Mouse (Mus musculus): ENCODE results near the gene Tmem178b. TPM values are rescaled to one million over a fixed set of nuclear protein-coding genes. Genes with fewer than 3 reads are reported as not detected.

Tmem178b gene
- polyA plus RNA-seq, 1 experiment from 2014 or later = 0.24 TPM

- Histone ChIP-seq H3K9me3 (replicated peaks; ENCODE audit: control insufficient read depth, low read length) (no peaks in the 10 kb centered on the region), H3K36me3 (ENCODE audit: control insufficient read depth, insufficient read depth) (no peaks in the 10 kb centered on the region), H3K27me3 (ENCODE audit: control insufficient read depth, insufficient read depth, low read length) (no peaks in the 10 kb centered on the region), H3K4me2 (ENCODE audit: low read depth, low read length) (no peak overlapping the region), H3K27ac (ENCODE audit: low read length) (no peak overlapping the region), H3K9ac (ENCODE audit: low read length) (no peak overlapping the region), H3K4me1 (ENCODE audit: control insufficient read depth, insufficient read depth, low read length) (no peaks in the 10 kb centered on the region), H3K4me3 (ENCODE audit: low read length) (no peak overlapping the region)
- no peak for ATAC-seq (replicated peaks; ENCODE audit: extremely low read depth, insufficient read depth, low FRiP score)
- 64% methylated on average over 5 of the region's 5 CpGs for WGBS
These were observed 72.8 kb downstream of the Tmem178b start for GRCm38 (mm10) chr6:39945670-39946440.

GRCm38 (mm10) chr6:39946601-39947000 is 73.5 kb downstream of the Tmem178b start:
- Histone ChIP-seq H3K27me3 (ENCODE audit: control insufficient read depth, insufficient read depth, low read length) (no peaks in the 10 kb centered on the region), H3K4me1 (ENCODE audit: control insufficient read depth, insufficient read depth, low read length) (no peaks in the 10 kb centered on the region), H3K36me3 (ENCODE audit: control insufficient read depth, insufficient read depth) (no peaks in the 10 kb centered on the region), H3K9me3 (replicated peaks; ENCODE audit: control insufficient read depth, low read length) (no peaks in the 10 kb centered on the region), H3K4me2 (ENCODE audit: low read depth, low read length) (no peak overlapping the region), H3K27ac (ENCODE audit: low read length) (no peak overlapping the region), H3K9ac (ENCODE audit: low read length) (no peak overlapping the region), H3K4me3 (ENCODE audit: low read length) (no peak overlapping the region)
- no peak for ATAC-seq (replicated peaks; ENCODE audit: extremely low read depth, insufficient read depth, low FRiP score)
- WGBS = 54% methylated on average over 4 of the region's 4 CpGs

- 74% methylated on average over 5 of the region's 5 CpGs for WGBS
- ATAC-seq (replicated peaks; ENCODE audit: extremely low read depth, insufficient read depth, low FRiP score) = no peak
- H3K9me3 ChIP-seq (replicated peaks; ENCODE audit: control insufficient read depth, low read length) = no peaks in the 10 kb centered on the region
These were observed 80.9 kb downstream of the Tmem178b start for GRCm38 (mm10) chr6:39953951-39954350.

GRCm38 (mm10) chr6:39955211-39955610 is 82.1 kb downstream of the Tmem178b start:
- no peaks in the 10 kb centered on the region for H3K4me1 ChIP-seq (ENCODE audit: control insufficient read depth, insufficient read depth, low read length)
- no peaks in the 10 kb centered on the region for H3K9me3 ChIP-seq (replicated peaks; ENCODE audit: control insufficient read depth, low read length)
- no peaks in the 10 kb centered on the region for H3K36me3 ChIP-seq (ENCODE audit: control insufficient read depth, insufficient read depth)
- no peak overlapping the region for H3K27ac ChIP-seq (ENCODE audit: low read length)
- H3K4me3 ChIP-seq (ENCODE audit: low read length) = no peak overlapping the region
- H3K9ac ChIP-seq (ENCODE audit: low read length) = no peak overlapping the region
- ATAC-seq (replicated peaks; ENCODE audit: extremely low read depth, insufficient read depth, low FRiP score) = no peak
- no peak overlapping the region for H3K4me2 ChIP-seq (ENCODE audit: low read depth, low read length)
- no peaks in the 10 kb centered on the region for H3K27me3 ChIP-seq (ENCODE audit: control insufficient read depth, insufficient read depth, low read length)
- 85% methylated on average over 2 of the region's 2 CpGs for WGBS

More at GRCm38 (mm10) chr6:39953951-39954350, 80.9 kb downstream of the Tmem178b start:
- Histone ChIP-seq H3K9ac (ENCODE audit: low read length) (no peak overlapping the region), H3K27ac (ENCODE audit: low read length) (no peak overlapping the region), H3K4me2 (ENCODE audit: low read depth, low read length) (no peak overlapping the region), H3K4me3 (ENCODE audit: low read length) (no peak overlapping the region), H3K36me3 (ENCODE audit: control insufficient read depth, insufficient read depth) (no peaks in the 10 kb centered on the region), H3K4me1 (ENCODE audit: control insufficient read depth, insufficient read depth, low read length) (no peaks in the 10 kb centered on the region), H3K27me3 (ENCODE audit: control insufficient read depth, insufficient read depth, low read length) (no peaks in the 10 kb centered on the region)

GRCm38 (mm10) chr6:39964606-39965005 is 91.5 kb downstream of the Tmem178b start:
- Histone ChIP-seq H3K4me3 (ENCODE audit: low read length) (no peak overlapping the region), H3K36me3 (ENCODE audit: control insufficient read depth, insufficient read depth) (no peaks in the 10 kb centered on the region), H3K4me1 (ENCODE audit: control insufficient read depth, insufficient read depth, low read length) (no peaks in the 10 kb centered on the region), H3K9me3 (replicated peaks; ENCODE audit: control insufficient read depth, low read length) (no peaks in the 10 kb centered on the region), H3K27ac (ENCODE audit: low read length) (no peak overlapping the region), H3K4me2 (ENCODE audit: low read depth, low read length) (no peak overlapping the region), H3K9ac (ENCODE audit: low read length) (no peak overlapping the region), H3K27me3 (ENCODE audit: control insufficient read depth, insufficient read depth, low read length) (no peaks in the 10 kb centered on the region)
- 58% methylated on average over 4 of the region's 4 CpGs for WGBS
- no peak for ATAC-seq (replicated peaks; ENCODE audit: extremely low read depth, insufficient read depth, low FRiP score)

GRCm38 (mm10) chr6:39970281-39970680 is 97.2 kb downstream of the Tmem178b start:
- H3K9ac ChIP-seq (ENCODE audit: low read length) = no peak overlapping the region
- H3K36me3 ChIP-seq (ENCODE audit: control insufficient read depth, insufficient read depth) = no peaks in the 10 kb centered on the region
- no peaks in the 10 kb centered on the region for H3K9me3 ChIP-seq (replicated peaks; ENCODE audit: control insufficient read depth, low read length)
- H3K4me2 ChIP-seq (ENCODE audit: low read depth, low read length) = no peak overlapping the region
- no peaks in the 10 kb centered on the region for H3K27me3 ChIP-seq (ENCODE audit: control insufficient read depth, insufficient read depth, low read length)
- no peak overlapping the region for H3K4me3 ChIP-seq (ENCODE audit: low read length)
- H3K27ac ChIP-seq (ENCODE audit: low read length) = no peak overlapping the region
- no peaks in the 10 kb centered on the region for H3K4me1 ChIP-seq (ENCODE audit: control insufficient read depth, insufficient read depth, low read length)
- no peak for ATAC-seq (replicated peaks; ENCODE audit: extremely low read depth, insufficient read depth, low FRiP score)

GRCm38 (mm10) chr6:39978942-39979341 is 105.9 kb downstream of the Tmem178b start:
- Histone ChIP-seq H3K27ac (ENCODE audit: low read length) (no peak overlapping the region), H3K4me1 (ENCODE audit: control insufficient read depth, insufficient read depth, low read length) (no peaks in the 10 kb centered on the region), H3K9me3 (replicated peaks; ENCODE audit: control insufficient read depth, low read length) (no peaks in the 10 kb centered on the region), H3K9ac (ENCODE audit: low read length) (no peak overlapping the region), H3K36me3 (ENCODE audit: control insufficient read depth, insufficient read depth) (no peaks in the 10 kb centered on the region), H3K4me3 (ENCODE audit: low read length) (no peak overlapping the region), H3K4me2 (ENCODE audit: low read depth, low read length) (no peak overlapping the region), H3K27me3 (ENCODE audit: control insufficient read depth, insufficient read depth, low read length) (no peaks in the 10 kb centered on the region)
- WGBS = 70% methylated on average over 4 of the region's 4 CpGs
- ATAC-seq (replicated peaks; ENCODE audit: extremely low read depth, insufficient read depth, low FRiP score) = no peak

- no peak for ATAC-seq (replicated peaks; ENCODE audit: extremely low read depth, insufficient read depth, low FRiP score)
- H3K4me2 ChIP-seq (ENCODE audit: low read depth, low read length) = no peak overlapping the region
- no peaks in the 10 kb centered on the region for H3K36me3 ChIP-seq (ENCODE audit: control insufficient read depth, insufficient read depth)
- H3K27me3 ChIP-seq (ENCODE audit: control insufficient read depth, insufficient read depth, low read length) = no peaks in the 10 kb centered on the region
- H3K9ac ChIP-seq (ENCODE audit: low read length) = no peak overlapping the region
- H3K9me3 ChIP-seq (replicated peaks; ENCODE audit: control insufficient read depth, low read length) = no peaks in the 10 kb centered on the region
- no peaks in the 10 kb centered on the region for H3K4me1 ChIP-seq (ENCODE audit: control insufficient read depth, insufficient read depth, low read length)
- WGBS = 66% methylated on average over 4 of the region's 4 CpGs
- H3K27ac ChIP-seq (ENCODE audit: low read length) = no peak overlapping the region
- H3K4me3 ChIP-seq (ENCODE audit: low read length) = no peak overlapping the region
These were observed 117.7 kb downstream of the Tmem178b start for GRCm38 (mm10) chr6:39990772-39991171.

- H3K27ac ChIP-seq (ENCODE audit: low read length) = no peak overlapping the region
- 44% methylated on average over 6 of the region's 6 CpGs for WGBS
- H3K9me3 ChIP-seq (replicated peaks; ENCODE audit: control insufficient read depth, low read length) = no peaks in the 10 kb centered on the region
- H3K9ac ChIP-seq (ENCODE audit: low read length) = no peak overlapping the region
- H3K4me1 ChIP-seq (ENCODE audit: control insufficient read depth, insufficient read depth, low read length) = no peaks in the 10 kb centered on the region
- no peaks in the 10 kb centered on the region for H3K27me3 ChIP-seq (ENCODE audit: control insufficient read depth, insufficient read depth, low read length)
- no peak for ATAC-seq (replicated peaks; ENCODE audit: extremely low read depth, insufficient read depth, low FRiP score)
- no peaks in the 10 kb centered on the region for H3K36me3 ChIP-seq (ENCODE audit: control insufficient read depth, insufficient read depth)
- H3K4me3 ChIP-seq (ENCODE audit: low read length) = no peak overlapping the region
- no peak overlapping the region for H3K4me2 ChIP-seq (ENCODE audit: low read depth, low read length)
These were observed 118.9 kb downstream of the Tmem178b start for GRCm38 (mm10) chr6:39991922-39992321.

Data from heart, embryonic 16.5 days (tissue).